Mouse (Mus musculus) brain, adult 2 months (tissue): Measurements from ENCODE around the gene Iqcf6.
"Not testable (repeated sequence)": the region's sequence is repeated elsewhere in the genome, so short reads cannot be mapped to it uniquely, and the experiment has no call there.

Source experiments
- DNase-seq: peaks from one replicate; pipeline ENCODE4 v3.0.0; 2011; ENCODE audit warnings: low read depth, low spot score

Gene Iqcf6

GRCm38 (mm10) chr9:106626282-106626681, at the start of gene Iqcf6:
TSS of gene Iqcf6 (plus strand) at chr9:106626582.
- DNase-seq, result no peak

GRCm38 (mm10) chr9:106580016-106580415, 46.4 kb upstream of the Iqcf6 start:
- peak; percentile 75 for DNase-seq

- peak; percentile 63 for DNase-seq
Observed at GRCm38 (mm10) chr9:106582552-106582951, 43.8 kb upstream of the Iqcf6 start.

GRCm38 (mm10) chr9:106592158-106592557, 34.2 kb upstream of the Iqcf6 start:
- peak; percentile 55 for DNase-seq

GRCm38 (mm10) chr9:106595402-106595801, 31.0 kb upstream of the Iqcf6 start:
- not testable (repeated sequence) for DNase-seq

- DNase-seq, result peak; percentile 80
Observed at GRCm38 (mm10) chr9:106595836-106596235, 30.5 kb upstream of the Iqcf6 start.

GRCm38 (mm10) chr9:106598466-106598865, 27.9 kb upstream of the Iqcf6 start:
- no peak for DNase-seq

GRCm38 (mm10) chr9:106600546-106600945, 25.8 kb upstream of the Iqcf6 start:
- DNase-seq, result peak; percentile 86

- no peak for DNase-seq
Observed at GRCm38 (mm10) chr9:106610727-106611126, 15.7 kb upstream of the Iqcf6 start.

- DNase-seq, result no peak
Observed at GRCm38 (mm10) chr9:106613951-106614350, 12.4 kb upstream of the Iqcf6 start.

- DNase-seq, result peak; percentile 44
Observed at GRCm38 (mm10) chr9:106614616-106615015, 11.8 kb upstream of the Iqcf6 start.

GRCm38 (mm10) chr9:106616306-106616705, 10.1 kb upstream of the Iqcf6 start:
- DNase-seq, result no peak

- DNase-seq, result peak; percentile 55
Observed at GRCm38 (mm10) chr9:106617496-106617895, 8.9 kb upstream of the Iqcf6 start.

GRCm38 (mm10) chr9:106627796-106628195, 1.4 kb downstream of the Iqcf6 start:
- DNase-seq, result not testable (repeated sequence)

GRCm38 (mm10) chr9:106632185-106632584, 5.8 kb downstream of the Iqcf6 start:
- DNase-seq, result no peak

GRCm38 (mm10) chr9:106638154-106638553, 11.8 kb downstream of the Iqcf6 start:
- no peak for DNase-seq

- DNase-seq, result no peak
Observed at GRCm38 (mm10) chr9:106641346-106641745, 15.0 kb downstream of the Iqcf6 start.

- peak; percentile 88 for DNase-seq
Observed at GRCm38 (mm10) chr9:106643128-106643527, 16.7 kb downstream of the Iqcf6 start.

GRCm38 (mm10) chr9:106643787-106644186, 17.4 kb downstream of the Iqcf6 start:
- DNase-seq, result no peak

- peak; percentile 64 for DNase-seq
Observed at GRCm38 (mm10) chr9:106645684-106646271, 19.4 kb downstream of the Iqcf6 start.

- peak; percentile 27 for DNase-seq
Observed at GRCm38 (mm10) chr9:106647226-106647625, 20.8 kb downstream of the Iqcf6 start.

GRCm38 (mm10) chr9:106652720-106653119, 26.3 kb downstream of the Iqcf6 start:
- DNase-seq, result peak; percentile 68

- DNase-seq, result peak; percentile 45
Observed at GRCm38 (mm10) chr9:106655884-106656720, 29.7 kb downstream of the Iqcf6 start, which contains the start of gene Grm2. TSS of gene Grm2 (minus strand) at chr9:106656082.
